Mouse (Mus musculus): Measurements from ENCODE around the gene Mettl24.
A peak's percentile ranks its signal among the peaks of the same experiment; 100 is the strongest.
"Not testable (repeated sequence)": the region's sequence is repeated elsewhere in the genome, so short reads cannot be mapped to it uniquely, and the experiment has no call there.

Mettl24 gene

GRCm38 (mm10) chr10:40806221-40806620 lies 123.1 kb downstream of the Mettl24 start:
- no peak for DNase-seq (ENCODE audit: low read depth, low spot score)

- not testable (repeated sequence) for DNase-seq (ENCODE audit: low read depth, low spot score)
Measured at GRCm38 (mm10) chr10:40809411-40809910, 126.4 kb downstream of the Mettl24 start.

- DNase-seq (ENCODE audit: low read depth, low spot score) = no peak
Measured at GRCm38 (mm10) chr10:40813627-40814026, 130.5 kb downstream of the Mettl24 start.

- DNase-seq (ENCODE audit: low read depth, low spot score) = no peak
Measured at GRCm38 (mm10) chr10:40816471-40816870, 133.4 kb downstream of the Mettl24 start.

- DNase-seq (ENCODE audit: low read depth, low spot score) = no peak
Measured at GRCm38 (mm10) chr10:40825952-40826351, 142.9 kb downstream of the Mettl24 start.

- no peak for DNase-seq (ENCODE audit: low read depth, low spot score)
Measured at GRCm38 (mm10) chr10:40827706-40828105, 144.6 kb downstream of the Mettl24 start.

- DNase-seq (ENCODE audit: low read depth, low spot score) = no peak
Measured at GRCm38 (mm10) chr10:40830312-40830711, 147.2 kb downstream of the Mettl24 start.

- DNase-seq (ENCODE audit: low read depth, low spot score) = no peak
Measured at GRCm38 (mm10) chr10:40831267-40831666, 148.2 kb downstream of the Mettl24 start.

GRCm38 (mm10) chr10:40840086-40840485 lies 157.0 kb downstream of the Mettl24 start:
- DNase-seq (ENCODE audit: low read depth, low spot score) = no peak

- DNase-seq (ENCODE audit: low read depth, low spot score) = no peak
Measured at GRCm38 (mm10) chr10:40843841-40844240, 160.8 kb downstream of the Mettl24 start.

GRCm38 (mm10) chr10:40844546-40844945 lies 161.5 kb downstream of the Mettl24 start:
- no peak for DNase-seq (ENCODE audit: low read depth, low spot score)

- no peak for DNase-seq (ENCODE audit: low read depth, low spot score)
Measured at GRCm38 (mm10) chr10:40845626-40846025, 162.5 kb downstream of the Mettl24 start.

- DNase-seq (ENCODE audit: low read depth, low spot score) = no peak
Measured at GRCm38 (mm10) chr10:40847176-40847874, 164.2 kb downstream of the Mettl24 start.

- no peak for DNase-seq (ENCODE audit: low read depth, low spot score)
Measured at GRCm38 (mm10) chr10:40850644-40851043, 167.6 kb downstream of the Mettl24 start.

- no peak for DNase-seq (ENCODE audit: low read depth, low spot score)
Measured at GRCm38 (mm10) chr10:40851138-40851537, 168.1 kb downstream of the Mettl24 start.

GRCm38 (mm10) chr10:40855616-40856015 lies 172.5 kb downstream of the Mettl24 start:
- DNase-seq (ENCODE audit: low read depth, low spot score) = no peak

GRCm38 (mm10) chr10:40856703-40857102 lies 173.6 kb downstream of the Mettl24 start:
- no peak for DNase-seq (ENCODE audit: low read depth, low spot score)

- DNase-seq (ENCODE audit: low read depth, low spot score) = peak; percentile 21
Measured at GRCm38 (mm10) chr10:40857599-40857998, 174.5 kb downstream of the Mettl24 start.
